Comparison of ENCODE assay signal across 22 mouse cellular contexts in genomic region chr17:63053311-63053710, GRCm38 (mm10).
DNase-seq lines count a peak whose midpoint lies in the region; ATAC-seq and TF ChIP-seq lines count a peak whose summit lies in the region.
"Had no signal": no experiment of that assay in that cellular context is flagged by ENCODE, and none has a peak within 500 bp of the region (broad histone marks: within the 10 kb centered on the region; RNA-seq: fewer than 3 reads in every experiment).

No protein-coding gene starts in this region.

- H3K4me1 ChIP-seq in heart, embryonic 10.5 days: no peaks in the 10 kb centered on the region
- no peaks in the 10 kb centered on the region for H3K4me1 ChIP-seq in lung, postnatal 0 days (ENCODE audit: insufficient read depth, low read depth, low read length)
- no peaks in the 10 kb centered on the region for H3K4me1 ChIP-seq in lung, adult 2 months (ENCODE audit: control insufficient read depth, insufficient read depth, low read length)
- H3K4me1 ChIP-seq: embryonic facial prominence, embryonic 13.5 days; embryonic facial prominence, embryonic 15.5 days had no signal

- DNase-seq in heart, embryonic 10.5 days (ENCODE audit: low spot score): peak; percentile 33
- no peak for DNase-seq in heart, postnatal 4 days
- DNase-seq in lung, postnatal 0 days (ENCODE audit: low spot score): peak; percentile 58
- no peak for DNase-seq in lung, adult 18-20 months
- DNase-seq in lung, postnatal 36 days: peak; percentile 16
- DNase-seq in lung, adult 2 months: no peak
- DNase-seq: adrenal gland, adult 8-10 months; adrenal gland, postnatal 25 days; cerebellum, adult 11 months; cerebellum, adult 18-20 months; cerebellum, adult 8-10 months; cerebellum, adult 9-11 months; cerebellum, postnatal 14 days; cerebellum, postnatal 36 days; embryo, embryonic 11 days had no signal

- H3K27ac ChIP-seq in heart, embryonic 10.5 days: no peak overlapping the region
- H3K27ac ChIP-seq in lung, postnatal 0 days (ENCODE audit: low read length): no peak overlapping the region
- H3K27ac ChIP-seq: embryonic facial prominence, embryonic 13.5 days; embryonic facial prominence, embryonic 15.5 days; forebrain, embryonic 10.5 days; forebrain, embryonic 12.5 days had no signal

- WGBS in heart, embryonic 10.5 days: 83% methylated on average over 3 of the region's 3 CpGs
- 62% methylated on average over 3 of the region's 3 CpGs for WGBS in lung, postnatal 0 days
- 66% methylated on average over 3 of the region's 3 CpGs for WGBS in lung, adult 2 months

- H3K36me3 ChIP-seq in heart, embryonic 10.5 days: no peaks in the 10 kb centered on the region
- no peaks in the 10 kb centered on the region for H3K36me3 ChIP-seq in lung, postnatal 0 days (ENCODE audit: insufficient read depth, low read length)
- H3K36me3 ChIP-seq: embryonic facial prominence, embryonic 13.5 days; embryonic facial prominence, embryonic 15.5 days; forebrain, embryonic 10.5 days; forebrain, embryonic 12.5 days had no signal

- H3K4me2 ChIP-seq in lung, postnatal 0 days (replicated peaks; ENCODE audit: low read depth, low read length): no peak overlapping the region
- H3K4me2 ChIP-seq: embryonic facial prominence, embryonic 13.5 days; embryonic facial prominence, embryonic 15.5 days; forebrain, embryonic 12.5 days had no signal

- peak; percentile 32; the same call in 1 of the 2 replicates for TF ChIP-seq EP300 in lung, postnatal 0 days (IDR thresholded peaks at IDR 0.05)

- TF ChIP-seq CTCF in lung, postnatal 0 days (IDR thresholded peaks at IDR 0.05): no peak
- TF ChIP-seq CTCF in lung, adult 2 months (IDR thresholded peaks at IDR 0.05; ENCODE audit: insufficient read depth, low read length): no peak

- H3K27me3 ChIP-seq in heart, embryonic 10.5 days (ENCODE audit: insufficient read depth, poor library complexity, severe bottlenecking): no peaks in the 10 kb centered on the region
- no peaks in the 10 kb centered on the region for H3K27me3 ChIP-seq in lung, postnatal 0 days (replicated peaks; ENCODE audit: insufficient read depth, low read length)
- H3K27me3 ChIP-seq: embryonic facial prominence, embryonic 13.5 days; embryonic facial prominence, embryonic 15.5 days; forebrain, embryonic 12.5 days had no signal

- peak; percentile 89 for ATAC-seq in lung, postnatal 0 days
- ATAC-seq: forebrain, embryonic 14.5 days; forebrain, embryonic 16.5 days had no signal

- no peak overlapping the region for H3K9ac ChIP-seq in lung, postnatal 0 days (replicated peaks; ENCODE audit: low read depth)
- H3K9ac ChIP-seq: embryonic facial prominence, embryonic 13.5 days; embryonic facial prominence, embryonic 15.5 days; forebrain, embryonic 12.5 days had no signal

- no peaks in the 10 kb centered on the region for H3K9me3 ChIP-seq in heart, embryonic 10.5 days
- no peaks in the 10 kb centered on the region for H3K9me3 ChIP-seq in lung, postnatal 0 days (ENCODE audit: low read length)
- H3K9me3 ChIP-seq: embryonic facial prominence, embryonic 13.5 days; embryonic facial prominence, embryonic 15.5 days; forebrain, embryonic 10.5 days; forebrain, embryonic 12.5 days had no signal

- no peak overlapping the region for H3K4me3 ChIP-seq in heart, embryonic 10.5 days
- H3K4me3 ChIP-seq in lung, postnatal 0 days (ENCODE audit: low read depth, low read length): no peak overlapping the region
- H3K4me3 ChIP-seq in lung, adult 2 months (replicated peaks; ENCODE audit: extremely low read depth, low read depth, low read length): no peak overlapping the region
- H3K4me3 ChIP-seq: embryonic facial prominence, embryonic 13.5 days; embryonic facial prominence, embryonic 15.5 days; erythroblast, embryonic 14.5 days; forebrain, embryonic 10.5 days; forebrain, embryonic 12.5 days had no signal

- no peak for TF ChIP-seq POLR2A in lung, adult 2 months (IDR thresholded peaks at IDR 0.05; ENCODE audit: borderline replicate concordance, extremely low read depth, low read depth, low read length)

Comparison
In these comparisons a context has a peak if more than half of its experiments do, and no peak if none do; other contexts are left out.
1. DNase-seq: peak in heart, embryonic 10.5 days (single experiment), lung, postnatal 0 days (single experiment) and lung, postnatal 36 days (single experiment); none in heart, postnatal 4 days (single experiment), lung, adult 18-20 months (0 of 2) and lung, adult 2 months (single experiment).